Mouse (Mus musculus) testis, adult 2 months (tissue): ENCODE data around the gene Itpr1.

Experiments
- CTCF ChIP-seq: fragments of 200-500 bp; IDR thresholded peaks from 2 replicates; pipeline ENCODE4 v1.5.1; 2012; ENCODE audit warnings: low read depth, mild to moderate bottlenecking, inconsistent platforms, low read length, moderate library complexity; ENCODE audit not compliant: control insufficient read depth, insufficient read depth, insufficient replicate concordance
- POLR2A ChIP-seq: fragments of 200-500 bp; IDR thresholded peaks from 2 replicates; pipeline ENCODE4 v1.6.1; 2012; ENCODE audit warnings: low read depth, mild to moderate bottlenecking, inconsistent platforms, low read length, moderate library complexity; ENCODE audit not compliant: control insufficient read depth

- TF ChIP-seq POLR2A (no peak), CTCF (peak; percentile 30; the same call in 1 of the 2 replicates)
Measured at GRCm38 (mm10) chr6:108408053-108408452, 195.2 kb downstream of the Itpr1 start.
